Mouse (Mus musculus) lung, postnatal 0 days (tissue): ENCODE data around the gene Nek11. TPM values are rescaled to one million over a fixed set of nuclear protein-coding genes. Genes with fewer than 3 reads are reported as not detected.

ENCODE experiments used
- ATAC-seq: fragments of 200-750 bp; cut with Nextera tagmentation; 2 replicates; pipeline ENCODE4 v1.8.0; 2017; ENCODE audit warnings: moderate library complexity
- DNase-seq: peaks from one replicate; pipeline ENCODE4 v3.0.0-alpha.2; 2016; ENCODE audit warnings: low spot score
- H3K27ac ChIP-seq: fragments of 300-500 bp; sonication (generic); 2 replicates; pipeline ENCODE4 v1.5.1; 2014; ENCODE audit warnings: antibody characterized with exemption, mild to moderate bottlenecking, low read length, mixed read lengths
- H3K27me3 ChIP-seq: fragments of 300-500 bp; sonication (generic); replicated peaks from 2 replicates; pipeline ENCODE4 v1.6.1; 2014; ENCODE audit warnings: low read length, mixed read lengths; ENCODE audit not compliant: insufficient read depth
- H3K36me3 ChIP-seq: fragments of 300-500 bp; sonication (generic); 2 replicates; pipeline ENCODE4 v1.6.1; 2014; ENCODE audit warnings: low read length, mixed read lengths; ENCODE audit not compliant: insufficient read depth
- H3K4me1 ChIP-seq: fragments of 300-500 bp; sonication (generic); 2 replicates; pipeline ENCODE4 v1.6.1; 2014; ENCODE audit warnings: antibody characterized with exemption, low read depth, low read length, mixed read lengths; ENCODE audit not compliant: insufficient read depth
- H3K4me2 ChIP-seq: fragments of 300-500 bp; sonication (generic); replicated peaks from 2 replicates; pipeline ENCODE4 v1.6.1; 2014; ENCODE audit warnings: low read depth, mild to moderate bottlenecking, low read length, moderate library complexity, mixed read lengths
- H3K4me3 ChIP-seq: fragments of 300-500 bp; sonication (generic); 2 replicates; pipeline ENCODE4 v1.5.1; 2014; ENCODE audit warnings: low read depth, low read length
- H3K9ac ChIP-seq: fragments of 300-500 bp; sonication (generic); replicated peaks from 2 replicates; pipeline ENCODE4 v1.6.1; 2014; ENCODE audit warnings: low read depth, mild to moderate bottlenecking
- H3K9me3 ChIP-seq: fragments of 300-500 bp; sonication (generic); 2 replicates; pipeline ENCODE4 v1.6.1; 2016; ENCODE audit warnings: low read length, mixed read lengths
- CTCF ChIP-seq: IDR thresholded peaks from 2 replicates; pipeline ENCODE4 v1.5.1; 2016; ENCODE audit warnings: antibody characterized with exemption, mild to moderate bottlenecking
- EP300 ChIP-seq: IDR thresholded peaks from 2 replicates; pipeline ENCODE4 v1.6.1; 2016; ENCODE audit warnings: antibody characterized with exemption, mild to moderate bottlenecking, control low read depth
- WGBS: fragments of 180-500 bp; shearing (Covaris S2); extraction: QIAGEN DNeasy Blood & Tissue Kit; methylation state at CpG from one replicate; pipeline ENCODE4 v1.1.7; 2014; 5-methylcytosine and 5-hydroxymethylcytosine counted together
- polyA plus RNA-seq: library from polyadenylated mRNA; unstranded; fragments of >200 nt; fragmentation: Nextera tagmentation; extraction: Ambion mirVana; gene quantifications from 2 replicates; pipeline ENCODE4 v1.2.1, GENCODE M21; 2015

The Nek11 gene
- polyA plus RNA-seq, 1 experiment from 2014 or later, result 3.2 TPM

DNA sequence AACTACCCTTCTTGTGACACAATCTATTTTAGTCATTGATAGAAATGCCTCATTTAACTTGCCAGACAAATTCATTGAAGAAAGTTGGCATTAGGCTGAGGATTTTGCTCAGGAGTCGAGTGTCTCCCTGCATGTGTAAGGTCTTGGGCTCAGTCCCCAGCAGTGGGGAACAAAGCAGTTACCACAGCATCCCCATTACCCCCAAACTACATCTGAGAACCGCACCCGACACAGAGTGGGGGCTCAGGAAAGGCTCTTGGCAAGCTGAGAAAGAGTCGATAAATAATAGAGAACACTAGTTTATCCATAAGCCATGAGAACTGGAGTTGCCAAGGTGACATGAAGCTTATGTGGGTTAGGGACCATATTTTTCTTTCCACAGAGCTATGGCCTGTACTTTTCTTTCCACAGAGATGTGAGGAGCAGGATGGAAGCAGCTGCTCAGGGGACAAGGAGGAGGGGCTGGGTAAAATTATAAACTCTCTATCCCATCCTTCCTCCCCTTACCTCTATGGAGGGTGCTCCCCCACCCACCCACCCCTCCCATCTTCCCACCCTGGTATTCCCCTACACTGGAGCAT lies 62.8 kb downstream of the Nek11 start:
- H3K9ac ChIP-seq, result no peak overlapping the region
- H3K27me3 ChIP-seq, result no peaks in the 10 kb centered on the region
- no peak for TF ChIP-seq EP300
- TF ChIP-seq CTCF, result no peak
- H3K4me1 ChIP-seq, result no peaks in the 10 kb centered on the region
- ATAC-seq (no peak), DNase-seq (no peak)
- no peaks in the 10 kb centered on the region for H3K36me3 ChIP-seq
- H3K4me3 ChIP-seq, result no peak overlapping the region
- WGBS, result 87% methylated on average over 4 of the region's 4 CpGs
- no peaks in the 10 kb centered on the region for H3K9me3 ChIP-seq
- H3K4me2 ChIP-seq, result no peak overlapping the region
- no peak overlapping the region for H3K27ac ChIP-seq

DNA sequence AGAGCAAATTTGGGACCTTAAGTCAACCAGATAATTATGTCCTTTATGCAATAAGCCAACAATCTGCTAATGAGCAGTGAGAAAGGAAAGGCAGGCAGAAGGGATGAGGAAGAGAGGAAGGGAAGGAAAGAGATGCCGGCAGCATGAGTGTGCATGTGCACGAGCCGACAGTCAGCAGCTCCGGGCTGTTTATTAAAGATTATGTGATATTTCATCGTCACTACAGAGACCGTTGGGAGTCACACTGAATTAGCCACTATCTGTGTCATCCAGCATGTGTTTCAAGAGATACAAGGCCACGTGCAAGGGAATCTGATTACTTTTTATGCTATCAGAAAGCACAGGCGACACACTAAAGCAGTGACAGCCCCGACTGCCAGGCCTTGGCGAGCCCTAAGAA lies 73.5 kb downstream of the Nek11 start:
- WGBS, result 78% methylated on average over 10 of the region's 10 CpGs

DNA sequence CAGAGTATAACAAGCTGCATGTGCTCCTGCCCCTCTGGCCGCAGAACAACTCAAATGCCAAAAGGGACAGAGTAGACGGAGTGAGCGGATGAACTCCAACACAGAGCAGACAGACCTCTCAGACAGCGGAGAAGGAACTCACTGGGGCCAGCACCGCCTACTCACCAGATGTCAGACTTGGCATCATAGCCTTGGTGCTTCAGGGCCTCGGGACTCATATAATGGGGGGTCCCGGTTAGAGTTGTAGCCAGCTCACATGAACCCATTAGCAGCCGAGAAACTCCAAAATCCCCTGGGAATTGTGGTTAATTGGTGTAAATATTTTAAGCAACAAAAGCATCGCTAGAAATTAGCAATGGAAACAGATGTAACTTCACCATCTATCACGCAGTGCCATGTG lies 82.1 kb downstream of the Nek11 start:
- DNase-seq (no peak), ATAC-seq (no peak)
- Histone ChIP-seq H3K9me3 (no peaks in the 10 kb centered on the region), H3K4me3 (no peak overlapping the region), H3K9ac (no peak overlapping the region), H3K36me3 (no peaks in the 10 kb centered on the region), H3K4me1 (no peaks in the 10 kb centered on the region), H3K4me2 (no peak overlapping the region), H3K27ac (no peak overlapping the region), H3K27me3 (no peaks in the 10 kb centered on the region)
- no peak for TF ChIP-seq EP300
- no peak for TF ChIP-seq CTCF
- WGBS, result 73% methylated on average over 10 of the region's 10 CpGs

More for the DNA sequence above, 73.5 kb downstream of the Nek11 start:
- no peak overlapping the region for H3K9ac ChIP-seq
- ATAC-seq, result no peak
- no peaks in the 10 kb centered on the region for H3K36me3 ChIP-seq
- no peaks in the 10 kb centered on the region for H3K4me1 ChIP-seq
- H3K4me3 ChIP-seq, result no peak overlapping the region
- no peak for TF ChIP-seq EP300
- TF ChIP-seq CTCF, result no peak
- no peaks in the 10 kb centered on the region for H3K9me3 ChIP-seq
- no peaks in the 10 kb centered on the region for H3K27me3 ChIP-seq
- H3K4me2 ChIP-seq, result no peak overlapping the region
- H3K27ac ChIP-seq, result no peak overlapping the region
- DNase-seq, result no peak

DNA sequence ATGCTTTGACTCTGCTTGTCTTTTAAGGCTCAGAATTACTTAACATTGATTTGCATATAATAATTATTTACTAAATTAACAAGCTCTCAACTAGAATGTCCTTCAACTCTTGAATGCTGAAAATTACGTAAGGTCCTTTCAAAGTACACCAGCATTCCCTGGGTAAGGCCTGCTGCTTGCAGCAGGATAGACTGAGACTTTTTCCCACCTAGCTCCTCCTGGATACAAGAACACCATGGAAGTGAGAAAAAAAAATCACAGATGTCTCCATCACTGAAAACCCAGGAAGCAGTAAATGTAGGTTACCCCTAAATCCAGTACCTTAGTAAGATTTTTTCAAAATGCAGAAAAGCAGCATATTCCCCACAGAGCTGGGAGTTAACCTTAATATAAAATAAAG lies 82.6 kb downstream of the Nek11 start:
- Histone ChIP-seq H3K9ac (no peak overlapping the region), H3K27ac (no peak overlapping the region), H3K4me1 (no peaks in the 10 kb centered on the region), H3K4me2 (no peak overlapping the region), H3K36me3 (no peaks in the 10 kb centered on the region), H3K4me3 (no peak overlapping the region), H3K27me3 (no peaks in the 10 kb centered on the region), H3K9me3 (no peaks in the 10 kb centered on the region)
- ATAC-seq, result no peak
- TF ChIP-seq EP300, result no peak
- no peak for TF ChIP-seq CTCF
- no peak for DNase-seq
- WGBS, result 83% methylated on average over 1 of the region's 1 CpGs

DNA sequence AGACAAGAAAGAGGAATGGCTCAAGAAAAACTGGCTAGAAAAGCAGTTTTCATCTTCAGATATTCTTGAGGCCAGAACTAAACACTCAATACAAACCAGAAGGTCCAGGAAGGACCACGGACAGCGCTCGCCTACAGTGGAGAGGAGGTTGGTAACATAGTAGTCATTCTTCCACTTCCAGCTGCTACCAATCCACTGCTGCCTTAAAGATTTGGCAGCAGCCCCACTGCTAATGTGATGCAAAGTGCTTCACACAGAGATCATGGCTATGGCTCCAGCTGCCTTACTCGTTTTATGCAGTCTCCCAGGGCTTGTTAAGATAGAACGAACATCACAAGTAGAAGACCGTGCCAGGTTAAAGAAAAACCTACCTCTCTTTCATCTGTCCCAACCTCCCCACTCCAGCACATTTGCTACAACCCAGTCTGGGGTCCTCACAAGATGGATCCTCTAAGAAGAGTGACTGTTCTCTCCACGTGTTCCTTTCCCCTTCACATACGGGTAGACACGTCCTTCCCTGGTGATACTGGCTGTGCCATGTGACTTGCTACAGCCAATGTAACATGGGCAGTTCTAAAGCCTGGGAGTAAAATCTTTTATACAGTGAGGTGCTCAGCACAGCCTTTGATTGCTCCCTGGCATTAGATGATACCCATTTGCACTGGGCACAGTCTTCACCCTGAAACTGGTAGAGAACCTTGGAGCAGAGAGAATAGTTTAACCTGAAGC lies 85.6 kb downstream of the Nek11 start:
- WGBS, result 37% methylated on average over 9 of the region's 9 CpGs

DNA sequence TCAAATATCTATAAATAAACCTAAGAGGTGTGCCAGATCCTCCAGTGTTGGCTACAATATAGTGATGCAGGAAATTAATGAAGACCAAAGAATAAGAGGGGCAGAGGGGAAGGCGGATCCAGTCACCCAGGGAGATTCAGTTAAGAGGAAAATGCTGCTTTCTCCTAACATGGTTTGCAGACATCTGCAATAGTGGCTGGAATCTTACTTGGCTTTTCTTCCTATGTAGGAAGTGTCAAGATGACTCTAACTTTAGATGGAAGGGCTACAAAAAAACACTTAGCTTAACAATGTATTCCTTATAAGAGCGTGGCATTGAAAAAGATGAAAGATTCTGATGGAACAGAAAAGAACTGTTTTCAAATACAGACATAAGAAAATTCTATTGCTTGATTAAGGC lies 89.3 kb downstream of the Nek11 start:
- Histone ChIP-seq H3K27me3 (no peaks in the 10 kb centered on the region), H3K4me1 (no peaks in the 10 kb centered on the region), H3K4me3 (no peak overlapping the region), H3K9ac (no peak overlapping the region), H3K27ac (no peak overlapping the region), H3K36me3 (no peaks in the 10 kb centered on the region), H3K9me3 (no peaks in the 10 kb centered on the region), H3K4me2 (no peak overlapping the region)
- TF ChIP-seq CTCF (no peak), EP300 (no peak)
- ATAC-seq (no peak), DNase-seq (no peak)
- 57% methylated on average over 2 of the region's 2 CpGs for WGBS

More for the DNA sequence above, 85.6 kb downstream of the Nek11 start:
- no peaks in the 10 kb centered on the region for H3K27me3 ChIP-seq
- ATAC-seq, result no peak; the same call in 1 of the 2 replicates
- no peak overlapping the region for H3K4me3 ChIP-seq
- TF ChIP-seq CTCF, result no peak
- no peak for TF ChIP-seq EP300
- peak; percentile 74 for DNase-seq
- H3K36me3 ChIP-seq, result no peaks in the 10 kb centered on the region
- H3K9me3 ChIP-seq, result no peaks in the 10 kb centered on the region
- no peak overlapping the region for H3K4me2 ChIP-seq
- no peak overlapping the region for H3K27ac ChIP-seq
- H3K9ac ChIP-seq, result no peak overlapping the region
- H3K4me1 ChIP-seq, result no peaks in the 10 kb centered on the region
